Mouse (Mus musculus) heart, adult 10 weeks (tissue): ENCODE data around the gene 1700001O22Rik. TPM values are rescaled to one million over a fixed set of nuclear protein-coding genes. Genes with fewer than 3 reads are reported as not detected.

Experiments
- polyA plus RNA-seq: library from polyadenylated mRNA; stranded (reverse); fragments of 350-450 nt; fragmentation: Illumina TruSeq; extraction: RNeasy Lipid Tissue Mini Kit (QIAGEN cat#74804); gene quantifications from one replicate; pipeline ENCODE4 v1.2.3, GENCODE M21; 2014; ENCODE audit warnings: low read depth, low replicate concordance

Gene 1700001O22Rik
- 0.94 TPM for polyA plus RNA-seq

GRCm38 (mm10) chr2:30803604-30804003, at the start of gene 1700001O22Rik:
1700001O22Rik (minus strand) TSS chr2:30803661.

GRCm38 (mm10) chr2:30834373-30835022, 31.0 kb upstream of the 1700001O22Rik start, which contains the start of gene Prrx2:
Prrx2 (plus strand) TSS chr2:30834972.

GRCm38 (mm10) chr2:30830283-30830795, 26.9 kb upstream of the 1700001O22Rik start, which contains the start of gene Asb6:
Asb6 (minus strand) TSS chr2:30830333.

GRCm38 (mm10) chr2:30807648-30808295, 4.3 kb upstream of the 1700001O22Rik start, which contains the start of gene Ntmt1:
Ntmt1 (plus strand) TSS chr2:30807826.

Other genes with a start within 250 kb of the 1700001O22Rik start
- gene Cstad, start 208.6 kb downstream of the 1700001O22Rik start, polyA plus RNA-seq: 1.0 TPM
- 24.4 TPM for gene Ntmt1, start 4.2 kb upstream of the 1700001O22Rik start, polyA plus RNA-seq
- gene Asb6, start 26.7 kb upstream of the 1700001O22Rik start, polyA plus RNA-seq: 8.7 TPM
- gene Prrx2, start 31.3 kb upstream of the 1700001O22Rik start, polyA plus RNA-seq: 1.5 TPM
- 2.0 TPM for gene Ptges, start 126.2 kb upstream of the 1700001O22Rik start, polyA plus RNA-seq
- gene Tor1b, start 149.3 kb upstream of the 1700001O22Rik start, polyA plus RNA-seq: 28.6 TPM
- gene Tor1a, start 164.3 kb upstream of the 1700001O22Rik start, polyA plus RNA-seq: 17.3 TPM
- 32.4 TPM for gene BC005624, start 178.5 kb upstream of the 1700001O22Rik start, polyA plus RNA-seq
- 39.1 TPM for gene Usp20, start 178.6 kb upstream of the 1700001O22Rik start, polyA plus RNA-seq